Mouse (Mus musculus) yolk sac, embryonic 10.5 days (tissue): ENCODE measurements around the gene Cfap97.
A peak's percentile ranks its signal among the peaks of the same experiment; 100 is the strongest.

Source experiments
- DNase-seq: peaks from one replicate; pipeline ENCODE4 v3.0.0-alpha.2; 2017; ENCODE audit warnings: low spot score

The Cfap97 gene

DNA sequence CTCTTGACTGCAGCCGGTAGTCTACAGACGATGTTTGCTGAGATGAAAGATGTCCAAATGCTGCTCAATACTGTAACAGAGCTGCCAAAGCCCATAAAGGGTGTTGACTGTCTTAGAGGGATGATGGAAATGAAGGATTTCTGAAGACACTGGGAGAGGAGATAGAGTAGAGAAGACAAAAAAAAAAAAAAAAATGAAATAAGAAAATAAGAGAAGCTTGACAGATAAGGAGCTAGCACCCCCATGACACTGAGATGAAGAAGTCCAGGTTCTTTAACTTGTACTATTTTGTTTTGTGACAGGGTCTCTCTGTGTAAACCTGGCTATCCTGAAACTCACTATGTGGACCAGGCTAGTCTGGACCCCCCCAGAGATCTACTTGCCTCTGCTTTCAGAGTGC is 1.5 kb downstream of the Cfap97 start:
- no peak for DNase-seq

DNA sequence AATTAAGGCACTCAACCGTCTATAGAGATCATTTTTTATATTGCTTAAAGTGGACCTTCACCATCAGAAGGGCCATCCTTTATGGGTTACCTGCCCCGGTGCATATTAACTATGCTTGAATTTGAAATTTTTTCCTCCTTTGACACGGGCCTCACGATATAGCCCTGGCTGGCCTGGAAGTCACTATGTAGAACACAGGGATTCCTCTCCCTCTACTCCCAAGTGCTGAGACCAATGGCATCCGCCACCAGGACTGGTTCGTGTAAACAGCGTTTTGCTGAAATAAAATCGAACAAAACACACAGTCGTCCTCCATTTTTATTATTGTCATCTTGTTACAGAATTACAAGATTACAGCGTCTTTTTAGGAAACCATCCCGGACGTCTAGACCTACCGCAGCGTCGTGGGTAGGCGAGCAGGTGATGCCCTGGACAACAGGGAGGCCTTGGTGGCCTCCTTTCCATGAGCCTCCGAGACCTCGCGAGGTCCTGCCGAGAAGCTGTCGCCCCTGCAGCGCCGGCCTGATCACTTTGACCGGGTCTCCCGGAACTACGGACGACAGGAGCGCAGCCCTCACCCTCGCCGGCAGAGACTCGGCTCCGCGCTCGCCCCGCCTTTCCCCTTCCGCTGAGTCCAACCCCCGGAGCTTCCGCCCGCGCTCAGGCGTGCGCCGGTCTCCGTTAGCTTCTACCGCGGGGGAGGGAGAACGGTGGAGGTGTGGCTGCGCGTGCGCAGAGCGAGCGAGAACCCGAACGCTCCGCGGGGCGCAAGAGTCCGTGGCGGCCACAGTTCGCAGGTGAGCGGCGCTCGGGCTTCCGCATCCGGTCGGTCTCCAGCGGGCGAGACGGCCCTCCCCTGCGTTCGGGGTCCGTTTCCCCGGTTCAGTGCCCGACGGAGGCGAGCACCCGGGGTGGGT is 11.6 kb downstream of the Cfap97 start:
- DNase-seq, result peak; percentile 96

DNA sequence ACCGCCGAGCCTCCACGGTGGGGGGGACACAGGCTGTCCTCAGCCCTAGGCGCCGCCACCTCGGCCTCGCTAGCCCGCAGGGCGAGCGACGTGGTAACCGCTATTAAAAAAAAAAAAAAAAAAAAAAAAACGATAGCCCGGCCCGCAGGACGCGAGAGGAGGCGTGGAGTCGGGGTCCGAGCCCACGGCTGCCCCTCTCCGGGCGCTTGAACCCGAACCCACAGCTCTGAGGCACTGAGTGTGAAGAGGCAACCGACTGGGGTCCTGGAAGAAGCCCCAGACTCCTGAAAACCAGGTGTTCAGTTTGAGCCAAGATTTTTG is 12.3 kb downstream of the Cfap97 start:
- DNase-seq, result no peak

DNA sequence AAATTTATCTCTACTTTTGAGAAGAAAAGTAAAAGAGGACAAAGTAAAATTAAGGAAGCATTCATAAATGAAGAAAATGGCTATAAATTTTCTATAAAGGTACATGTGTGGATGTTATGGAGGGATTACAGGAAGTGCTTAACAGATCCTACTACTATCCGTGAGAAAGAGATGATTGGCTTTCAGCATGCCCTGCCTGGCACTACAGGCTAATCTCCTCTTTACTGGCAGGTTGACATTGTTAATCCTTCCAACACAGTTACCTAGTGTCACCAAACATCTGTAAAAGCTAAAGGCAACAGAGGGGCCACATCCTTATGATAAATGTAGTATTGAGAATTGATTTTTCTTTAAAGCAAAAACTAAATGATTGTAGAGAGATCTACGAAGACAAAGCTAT is 22.1 kb downstream of the Cfap97 start:
- DNase-seq, result no peak

DNA sequence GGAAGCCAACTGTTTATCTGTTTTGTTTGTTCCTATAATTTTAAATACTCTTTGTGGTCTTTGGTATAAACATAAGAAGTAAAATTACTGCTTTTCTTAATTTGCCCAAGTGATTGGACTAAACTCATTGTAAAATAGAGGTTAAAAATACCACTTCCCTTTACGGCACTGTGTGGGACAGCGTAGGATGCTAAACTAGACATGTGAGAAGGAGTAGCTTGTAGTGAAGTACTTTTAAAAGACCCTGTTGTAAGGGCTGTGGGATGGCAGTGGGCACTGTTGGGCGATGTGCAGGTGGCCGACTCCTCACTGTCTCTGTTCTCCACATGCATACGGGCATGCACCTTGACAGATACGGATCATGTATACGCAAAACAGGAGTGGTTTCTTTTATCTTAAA is 28.6 kb downstream of the Cfap97 start:
- DNase-seq, result no peak

DNA sequence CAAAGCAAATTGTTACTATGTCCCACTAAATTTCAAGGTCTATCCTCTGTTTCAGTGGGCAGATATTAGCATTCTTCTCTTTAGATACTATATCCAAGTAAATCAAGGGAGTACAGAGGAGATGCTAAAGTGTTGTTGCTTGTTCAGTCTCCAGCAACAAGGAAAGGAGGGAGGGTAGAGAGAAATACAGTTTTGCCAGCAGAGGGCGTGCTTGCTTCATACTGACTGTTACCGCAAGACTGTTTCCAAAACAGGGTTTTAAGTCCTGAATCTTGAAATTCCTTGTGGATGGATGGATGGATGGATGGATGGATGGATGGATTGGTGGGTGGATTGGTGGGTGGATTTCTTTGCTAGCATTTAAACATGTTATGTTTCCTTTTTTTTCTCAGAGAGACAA is 33.8 kb downstream of the Cfap97 start:
- no peak for DNase-seq

DNA sequence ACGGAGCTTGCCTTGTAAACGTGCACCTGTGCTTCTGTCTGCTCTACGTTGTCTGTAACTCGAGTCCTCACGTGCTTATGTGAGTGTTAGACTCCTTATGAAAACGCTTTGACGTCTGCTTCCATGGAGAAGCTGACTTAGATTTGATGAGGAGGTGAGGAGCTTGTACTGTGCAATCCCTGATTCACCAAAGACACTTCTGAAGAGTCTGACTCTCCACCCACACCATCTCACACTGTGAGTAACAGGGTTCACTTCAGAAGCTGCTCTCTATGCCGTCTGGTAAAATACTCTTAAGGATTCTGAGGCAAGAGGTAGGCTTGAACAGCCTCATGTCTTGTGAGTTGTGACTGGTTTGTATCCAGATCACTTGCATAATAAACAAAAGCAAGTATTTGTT is 41.5 kb downstream of the Cfap97 start:
- DNase-seq, result no peak

DNA sequence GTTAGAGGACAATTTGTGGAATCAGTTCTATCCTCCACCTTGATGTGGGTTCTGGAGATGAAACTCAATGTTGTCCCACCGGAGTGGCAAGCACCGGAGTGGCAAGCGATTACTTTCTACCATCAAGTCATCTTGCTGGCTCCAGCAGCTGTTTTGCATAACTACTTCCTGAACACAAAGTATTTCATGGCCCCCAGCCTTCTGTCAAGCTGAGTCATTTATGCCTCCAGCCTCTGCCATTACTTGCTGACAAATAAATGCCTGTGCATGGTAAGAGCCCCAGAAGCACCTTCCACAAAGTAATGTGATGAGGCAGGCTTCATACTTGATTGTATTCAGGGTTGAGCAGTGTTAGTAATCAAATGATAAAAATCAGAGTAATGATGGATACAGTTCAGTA is 45.3 kb downstream of the Cfap97 start:
- DNase-seq, result no peak

DNA sequence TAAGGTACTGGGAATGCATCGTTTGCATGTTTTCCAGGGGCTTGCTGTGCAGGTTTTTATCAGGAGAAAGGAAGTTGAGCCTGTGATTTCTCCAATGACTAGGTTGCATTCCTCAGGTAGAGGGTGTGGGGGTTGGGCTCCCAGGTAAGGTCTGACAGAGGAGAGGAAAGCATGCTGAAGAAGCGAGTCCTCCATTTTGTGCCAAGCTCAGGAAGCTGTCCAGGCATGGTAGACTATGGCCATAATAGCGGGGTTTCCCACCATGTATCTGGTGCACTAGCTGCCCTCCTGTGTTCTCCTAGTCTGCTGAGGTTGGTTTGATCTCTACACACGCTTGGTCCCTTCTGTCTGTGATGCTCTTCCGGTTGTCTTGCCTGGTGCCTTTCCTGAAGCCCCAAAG is 46.1 kb downstream of the Cfap97 start:
- DNase-seq, result no peak

DNA sequence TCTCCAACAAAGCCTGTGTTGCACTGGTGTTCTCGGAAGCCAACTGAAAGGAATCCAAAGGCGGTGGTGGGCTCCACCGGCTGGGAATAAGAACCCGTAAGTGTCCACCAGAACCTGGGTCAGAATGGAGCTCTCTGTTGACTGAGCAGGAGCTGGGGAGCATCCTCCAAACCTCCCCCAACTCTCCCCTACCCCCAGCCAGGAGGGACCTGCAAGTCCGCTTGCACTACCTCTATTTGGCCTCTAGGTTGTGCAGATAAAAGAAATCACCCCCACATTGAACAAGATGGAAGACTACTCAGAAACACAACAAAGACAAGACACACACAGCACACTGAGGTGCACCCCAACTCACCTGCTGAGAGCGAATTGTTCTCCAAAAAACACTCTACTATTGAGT is 50.8 kb downstream of the Cfap97 start:
- no peak for DNase-seq

DNA sequence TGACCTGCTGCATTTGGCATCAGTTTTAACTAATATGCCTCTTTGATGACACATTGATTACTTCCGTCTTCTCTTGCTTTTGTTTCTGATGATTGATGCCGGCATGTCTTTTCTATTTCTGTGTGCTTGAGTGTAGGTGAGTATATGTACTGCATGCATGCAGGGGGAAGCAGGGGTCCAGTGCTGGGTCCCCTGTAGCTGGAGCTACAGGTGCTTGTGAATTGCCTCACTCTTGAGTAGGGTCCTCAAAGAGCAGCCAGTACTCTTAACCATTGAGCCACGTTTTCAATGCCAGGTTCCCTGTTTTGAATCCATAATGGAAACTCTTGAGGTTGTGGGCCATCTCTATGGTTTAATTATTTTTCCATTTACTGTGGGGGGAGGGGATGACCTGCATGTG is 52.7 kb downstream of the Cfap97 start:
- no peak for DNase-seq

DNA sequence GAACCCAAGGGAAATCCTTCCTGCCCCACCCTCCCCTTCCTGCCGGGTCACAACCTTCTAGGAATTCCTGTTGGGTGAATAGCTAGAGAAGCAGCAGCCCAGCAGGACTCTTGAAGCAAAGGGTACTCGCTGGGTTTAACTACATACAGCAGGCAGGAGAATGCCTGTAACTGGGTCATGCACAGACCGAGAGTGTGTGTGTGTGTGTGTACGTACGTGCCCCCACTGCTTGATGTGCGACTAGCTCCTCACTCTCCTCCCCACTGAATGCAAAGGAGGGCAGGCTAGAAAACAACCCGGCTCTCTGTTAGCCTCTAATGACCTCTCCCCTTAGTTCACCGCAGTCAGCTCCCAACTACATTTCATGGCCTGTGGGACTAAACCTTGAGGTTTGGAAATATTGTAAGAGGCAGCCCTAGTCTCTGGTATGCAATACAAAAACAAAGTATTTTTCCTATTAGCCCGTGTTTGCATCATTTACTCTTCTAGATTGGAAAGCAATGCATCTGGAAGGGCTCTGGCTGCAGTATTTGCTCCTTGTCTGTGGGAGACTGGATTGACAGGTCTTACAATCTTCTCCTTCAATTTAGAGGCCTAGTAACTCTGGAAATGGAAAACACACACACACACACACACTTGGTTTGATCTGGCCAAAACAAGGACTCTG is 53.5 kb downstream of the Cfap97 start:
- DNase-seq, result no peak

DNA sequence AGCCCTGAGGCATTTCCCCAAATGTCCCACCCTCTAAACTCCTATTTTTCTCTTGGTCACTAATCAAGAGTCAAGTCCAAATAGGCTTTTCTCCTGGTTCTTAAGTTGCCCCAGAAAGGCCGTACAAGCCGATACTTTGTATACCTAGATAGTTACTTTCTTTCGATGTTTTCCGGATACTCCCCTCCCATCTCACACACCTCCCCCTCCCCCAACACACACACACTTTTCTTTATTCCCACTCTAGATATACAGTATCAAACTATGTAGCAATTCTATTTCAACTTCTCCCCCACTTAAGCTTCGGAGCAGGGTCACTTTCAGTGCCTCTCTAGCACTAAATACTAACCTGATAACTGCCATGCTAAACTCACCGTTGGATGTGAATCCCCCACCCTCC is 54.5 kb downstream of the Cfap97 start:
- no peak for DNase-seq

DNA sequence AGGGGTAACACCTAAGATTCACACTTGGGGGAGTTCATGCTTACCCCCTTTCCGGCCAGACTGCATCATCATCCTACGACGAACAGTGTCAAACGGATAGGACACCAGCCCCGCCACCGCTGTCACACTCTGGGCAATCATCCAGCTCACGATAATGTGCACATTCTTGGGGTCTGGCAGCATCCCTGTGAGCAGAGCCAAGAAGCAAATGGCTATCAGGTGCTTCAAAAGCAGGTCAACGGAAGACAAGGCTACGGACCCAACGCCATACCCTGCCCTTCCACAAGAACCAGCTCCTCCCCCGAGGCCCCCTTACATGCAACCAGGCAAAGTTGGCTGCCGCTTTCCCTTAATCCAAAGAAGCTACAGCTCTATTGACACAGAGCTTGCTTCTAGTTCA is 56.8 kb downstream of the Cfap97 start:
- DNase-seq, result no peak

DNA sequence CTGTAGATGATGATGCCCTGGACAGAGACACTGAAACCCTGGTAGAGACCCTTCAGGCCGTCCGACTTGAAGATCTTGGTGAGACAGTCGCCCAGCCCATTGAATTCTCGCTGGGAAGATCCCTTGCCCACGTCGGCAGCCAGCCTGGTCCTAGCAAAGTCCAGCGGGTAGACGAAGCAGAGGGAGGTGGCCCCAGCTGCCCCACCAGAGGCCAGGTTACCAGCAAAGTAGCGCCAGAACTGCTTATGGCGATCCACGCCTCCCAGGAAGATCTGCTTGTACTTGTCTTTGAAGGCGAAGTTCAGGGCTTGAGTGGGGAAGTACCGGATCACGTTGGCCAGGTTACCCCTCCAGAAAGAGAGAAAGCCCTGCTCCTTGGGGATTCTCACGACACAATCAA is 57.5 kb downstream of the Cfap97 start:
- no peak for DNase-seq

DNA sequence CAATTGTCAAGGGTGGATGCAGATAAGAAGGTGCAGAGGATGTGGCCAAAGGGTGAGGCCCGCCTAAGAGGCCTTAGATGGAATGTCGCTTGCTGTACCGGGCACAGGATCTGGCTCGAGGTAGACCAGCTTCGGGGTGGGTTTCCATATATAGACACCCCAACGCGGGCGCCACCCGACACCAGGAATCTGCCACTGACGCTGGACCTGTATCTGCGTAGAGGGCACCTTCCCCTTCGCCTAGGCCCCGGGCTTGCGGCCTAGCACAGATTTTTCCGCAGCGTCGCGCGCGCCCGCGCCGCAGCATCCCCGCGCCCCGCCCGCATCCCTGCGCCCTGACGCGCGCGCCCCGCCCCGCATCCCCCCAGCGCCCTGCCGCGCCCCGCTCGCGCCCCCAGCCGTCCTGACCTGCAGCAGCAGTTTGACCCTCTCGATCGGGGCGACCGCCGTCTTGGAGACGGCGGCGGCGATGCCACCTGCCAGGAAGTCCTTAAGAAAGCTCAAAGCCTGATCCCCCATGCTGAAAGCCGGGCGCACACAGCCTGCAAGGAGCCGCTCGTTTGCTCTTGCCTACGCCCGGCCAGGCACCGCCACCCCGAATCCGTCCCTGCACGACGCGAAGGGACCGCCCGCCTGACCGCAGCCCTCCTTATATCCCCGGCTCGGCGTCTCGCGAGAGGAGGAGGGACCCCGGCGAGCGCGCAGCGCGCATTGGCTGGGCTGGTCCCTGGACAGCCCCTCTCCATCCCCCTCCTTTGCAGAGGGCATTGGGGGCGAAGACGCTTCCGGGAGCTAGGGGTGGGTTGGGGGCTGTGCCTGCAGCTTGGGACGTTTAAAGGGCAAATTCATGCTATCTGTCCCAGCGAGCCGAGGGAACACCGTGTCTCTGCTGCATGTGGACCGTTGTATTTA is 59.1 kb downstream of the Cfap97 start, which contains the start of gene Slc25a4:
Slc25a4 (minus strand) TSS at position 881 of the 912 bp plus-strand sequence.
- DNase-seq, result peak; percentile 97

DNA sequence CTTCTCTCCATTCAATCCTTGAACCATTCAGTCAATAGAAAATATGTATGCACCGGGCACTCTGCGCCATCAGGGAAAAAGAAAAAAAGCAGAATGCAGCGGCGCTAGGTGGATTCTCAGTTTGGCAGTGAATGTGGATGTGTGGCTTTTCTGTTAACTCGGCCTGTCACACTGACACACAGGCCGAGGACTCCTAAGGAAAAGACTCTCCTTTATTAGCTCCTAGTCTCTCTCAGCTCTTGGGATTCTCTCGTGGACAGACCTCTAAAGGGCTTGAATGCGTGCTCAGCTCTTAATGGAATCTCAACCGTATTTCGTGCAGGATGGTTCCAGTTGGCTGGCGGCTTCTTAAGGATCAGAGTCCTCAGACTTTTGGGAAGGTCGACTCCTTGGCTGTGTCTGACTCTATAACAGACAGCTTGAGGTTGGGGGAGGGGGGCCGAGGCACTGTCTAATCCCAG is 60.1 kb downstream of the Cfap97 start:
- DNase-seq, result peak; percentile 35

DNA sequence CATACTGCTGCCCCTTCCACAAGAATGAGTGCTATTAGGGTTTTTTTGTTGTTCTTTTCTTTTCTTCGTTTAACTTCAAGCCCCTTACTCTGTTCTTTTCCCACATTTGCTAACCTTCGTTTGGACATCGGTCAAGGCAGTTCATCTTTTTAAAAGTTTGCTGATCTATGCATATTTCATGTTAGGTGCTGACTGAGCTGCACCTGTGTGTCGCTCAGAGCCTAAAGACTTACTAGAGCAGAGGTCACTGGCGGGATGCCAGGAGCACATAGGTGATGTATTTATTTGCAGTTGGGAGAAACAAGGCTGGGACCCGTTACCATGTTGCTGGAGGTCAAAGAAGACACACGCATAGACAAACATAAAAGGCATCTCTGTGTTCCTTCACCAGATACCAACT is 60.6 kb downstream of the Cfap97 start:
- peak; percentile 75 for DNase-seq

DNA sequence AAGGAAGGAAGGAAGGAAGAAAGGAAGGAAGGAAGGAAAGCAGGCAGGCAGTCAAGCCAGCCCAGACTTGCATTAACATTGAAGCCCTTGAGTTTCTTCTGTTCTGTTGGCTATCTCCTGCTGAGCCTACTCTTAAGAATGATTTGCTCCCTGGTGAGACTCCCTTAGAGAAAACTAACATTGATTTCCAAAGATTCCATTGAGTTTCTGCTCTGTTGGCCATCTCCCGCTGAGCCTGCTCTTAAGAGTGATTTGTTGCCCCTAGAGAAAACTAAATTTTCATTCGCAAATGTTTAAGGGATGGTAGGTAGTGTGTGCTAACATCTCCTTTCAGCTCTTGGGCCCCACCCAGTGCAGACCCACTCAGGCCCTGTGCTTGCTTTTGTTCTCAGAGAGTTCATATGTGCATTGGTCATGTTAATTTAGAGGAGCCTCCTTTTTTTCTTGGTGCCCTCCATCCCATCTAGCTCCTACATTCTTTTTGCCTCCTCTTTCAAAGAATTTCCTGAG is 62.5 kb downstream of the Cfap97 start:
- DNase-seq, result no peak

DNA sequence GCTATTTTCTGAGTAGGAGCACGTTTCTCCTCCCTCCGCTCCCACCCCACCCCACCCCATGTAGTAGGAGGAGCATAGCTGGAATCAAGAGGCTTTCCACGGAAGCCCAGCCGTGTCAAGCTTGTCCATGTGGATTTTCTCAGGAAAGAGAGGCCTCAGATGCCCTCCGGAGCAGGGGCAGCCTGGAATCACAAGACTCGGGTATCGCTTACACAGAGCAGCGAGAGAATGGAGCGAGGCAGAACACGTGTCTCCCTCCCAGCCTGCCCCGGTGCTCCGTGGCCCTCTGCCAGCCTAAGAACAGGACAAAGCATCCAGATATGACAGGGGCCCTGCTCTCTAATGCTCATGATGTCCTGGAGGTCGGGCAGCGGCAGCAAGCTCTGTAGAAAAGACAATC is 65.3 kb downstream of the Cfap97 start:
- no peak for DNase-seq

DNA sequence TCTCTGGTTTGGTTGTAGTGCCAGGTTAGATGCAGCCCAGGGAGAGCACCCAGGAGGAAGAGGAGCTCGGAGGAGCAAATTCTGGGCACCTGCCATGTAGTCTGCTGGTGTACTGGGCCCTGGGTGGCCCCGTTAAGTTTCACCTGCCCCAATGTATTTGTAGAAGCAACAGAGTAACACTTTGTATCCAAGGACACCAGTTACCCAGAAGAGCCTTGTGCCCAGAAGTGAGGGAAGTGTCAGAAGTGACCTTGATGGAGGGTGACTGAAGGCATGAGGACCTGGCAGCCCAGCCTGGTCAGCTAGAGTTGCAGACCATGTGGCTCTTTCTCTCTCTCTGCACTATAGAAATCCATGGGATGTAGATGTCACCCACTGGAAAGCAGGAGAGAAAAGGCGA is 69.0 kb downstream of the Cfap97 start:
- DNase-seq, result no peak

DNA sequence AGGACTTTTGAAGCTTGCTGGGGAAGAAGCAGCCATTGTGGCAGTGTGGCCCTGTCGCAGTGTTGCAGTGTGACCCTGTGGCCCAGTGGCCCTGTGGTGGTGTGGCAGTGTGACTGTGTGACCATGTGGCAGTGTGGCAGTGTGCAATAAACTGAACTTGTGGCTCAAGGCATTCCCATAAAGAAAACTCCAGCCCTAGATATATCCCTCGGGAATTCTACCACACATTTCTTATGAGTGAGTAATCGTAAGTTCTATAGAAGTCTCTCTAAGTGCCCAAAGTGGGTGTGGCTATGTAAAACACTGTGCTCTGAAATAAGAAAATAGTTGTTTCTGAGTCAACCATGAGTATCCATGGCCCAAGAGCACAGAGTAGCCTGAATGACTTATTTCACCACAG is 73.9 kb downstream of the Cfap97 start:
- DNase-seq, result no peak
